7 mouse cellular contexts compared by ENCODE assay signal in the genomic region with DNA sequence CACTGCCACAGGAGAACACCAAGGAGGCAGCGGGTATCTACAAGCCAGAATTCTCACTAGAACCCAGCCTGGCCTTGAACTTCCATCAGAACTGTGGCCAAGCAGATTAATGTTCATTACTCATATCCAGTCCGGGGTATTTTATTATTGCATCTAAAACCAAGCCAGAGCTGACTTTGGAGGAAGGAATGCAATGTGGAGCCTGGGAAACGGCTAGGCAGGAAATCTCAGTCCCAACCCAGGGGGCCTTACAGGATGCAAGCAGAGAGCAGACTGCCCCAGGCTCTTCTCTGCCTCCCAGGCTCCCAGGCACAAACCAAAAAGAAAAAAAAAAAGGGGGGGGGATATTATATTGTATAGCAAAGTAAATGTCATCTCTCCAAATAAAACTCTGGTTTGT. TPM values are rescaled to one million over a fixed set of nuclear protein-coding genes. Genes with fewer than 3 reads are reported as not detected.
DNase-seq lines count a peak whose midpoint lies in the region; ATAC-seq and TF ChIP-seq lines count a peak whose summit lies in the region.

No protein-coding gene starts in this region.

- no peak for TF ChIP-seq POLR2A in bone marrow macrophage, adult 2 months (IDR thresholded peaks at IDR 0.05; ENCODE audit: borderline replicate concordance, low read depth, low read length)

- H3K4me1 ChIP-seq in bone marrow macrophage, adult 2 months (ENCODE audit: control insufficient read depth, insufficient read depth, low read length): peaks cover 14% of the 10 kb centered on the region

- H3K4me3 ChIP-seq in bone marrow macrophage, adult 2 months (ENCODE audit: insufficient read depth, low read length): peak overlapping the region; percentile 18

- no peak for TF ChIP-seq CTCF in bone marrow macrophage, adult 2 months (IDR thresholded peaks at IDR 0.05; ENCODE audit: low read depth, low read length)

- intact Hi-C loops in left cerebral cortex, postnatal 4 days (cut with DNase I): no loop called here

- H3K27ac ChIP-seq in bone marrow macrophage, adult 2 months (ENCODE audit: insufficient read depth, low read depth, low read length): no peak overlapping the region

- no peak for ATAC-seq in erythroid progenitor cell, adult 5-6 weeks (replicated peaks; ENCODE audit: low FRiP score, poor library complexity, severe bottlenecking)

- DNase-seq in MN1 (ENCODE audit: low spot score): peak; percentile 31
- DNase-seq in heart, adult 9 months (ENCODE audit: low spot score in 2 of 2): peak; percentile 45 to 55
- DNase-seq in kidney, adult 9 months: peak; percentile 43
- peak; percentile 22 for DNase-seq in lung, postnatal 25 days (ENCODE audit: low spot score)
- no peak for DNase-seq in left cerebral cortex, postnatal 4 days

RNA-seq across cellular contexts. Expression of a gene that starts 1.8 kb away (rescaled TPM):
- polyA plus RNA-seq in bone marrow macrophage, adult 2 months (2012; ENCODE audit: insufficient read depth, insufficient read length, missing spikeins): 28.9 and 31.0 TPM in 2 replicates
- total RNA-seq in erythroid progenitor cell, adult 5-6 weeks (2015; ENCODE audit: low replicate concordance): 10.5 and 21.8 TPM in 2 replicates
- total RNA-seq in erythroid progenitor cell, adult 5-6 weeks (2017; ENCODE audit: low replicate concordance): 5.3 and 11.7 TPM in 2 replicates
- 10 to 100 TPM; 20.0 to 23.3 TPM for total RNA-seq in left cerebral cortex, postnatal 4 days (2021)

RNA-seq across cellular contexts. Expression of a gene that starts 44.7 kb away (rescaled TPM):
- not detected in 2 replicates for polyA plus RNA-seq in bone marrow macrophage, adult 2 months (2012; ENCODE audit: insufficient read depth, insufficient read length, missing spikeins)
- total RNA-seq in erythroid progenitor cell, adult 5-6 weeks (2015; ENCODE audit: low replicate concordance): 38.2 and 58.7 TPM in 2 replicates
- 150 and 159 TPM in 2 replicates for total RNA-seq in erythroid progenitor cell, adult 5-6 weeks (2017; ENCODE audit: low replicate concordance)
- under 1 TPM; 0.12 to 0.20 TPM for total RNA-seq in left cerebral cortex, postnatal 4 days (2021)

Comparison
In these comparisons a context has a peak if more than half of its experiments do, and no peak if none do; other contexts are left out.
1. RNA of a gene that starts 44.7 kb away (total RNA-seq): 38.2 to 159 TPM in erythroid progenitor cell, adult 5-6 weeks; 0.12 to 0.20 TPM in left cerebral cortex, postnatal 4 days; every median in the first group is over 10 times any median in the second.